Mouse (Mus musculus) stomach, embryonic 15.5 days (tissue): ENCODE results near the gene Adamts16. TPM values are rescaled to one million over a fixed set of nuclear protein-coding genes. Genes with fewer than 3 reads are reported as not detected.

Experiments used
- ATAC-seq: fragments of 200-750 bp; cut with Nextera tagmentation; 2 replicates; pipeline ENCODE4 v1.8.0; 2017; ENCODE audit warnings: low read depth, moderate number of reproducible peaks, moderate TSS enrichment; ENCODE audit not compliant: insufficient read depth, low FRiP score
- H3K27ac ChIP-seq: fragments of 300-500 bp; sonication (generic); 2 replicates; pipeline ENCODE4 v1.5.1; 2015; ENCODE audit warnings: mild to moderate bottlenecking, inconsistent platforms
- H3K27me3 ChIP-seq: fragments of 300-500 bp; sonication (generic); replicated peaks from 2 replicates; pipeline ENCODE4 v1.6.1; 2015; ENCODE audit warnings: inconsistent platforms
- H3K36me3 ChIP-seq: fragments of 300-500 bp; sonication (generic); 2 replicates; pipeline ENCODE4 v1.6.1; 2015; ENCODE audit warnings: inconsistent platforms
- H3K4me1 ChIP-seq: fragments of 300-500 bp; sonication (generic); 2 replicates; pipeline ENCODE4 v1.6.1; 2015; ENCODE audit warnings: inconsistent platforms
- H3K4me2 ChIP-seq: fragments of 300-500 bp; sonication (generic); 2 replicates; pipeline ENCODE4 v1.6.1; 2015; ENCODE audit warnings: mild to moderate bottlenecking, inconsistent platforms
- H3K4me3 ChIP-seq: fragments of 300-500 bp; sonication (generic); replicated peaks from 2 replicates; pipeline ENCODE4 v1.5.1; 2015; ENCODE audit warnings: inconsistent platforms
- H3K9ac ChIP-seq: fragments of 300-500 bp; sonication (generic); 2 replicates; pipeline ENCODE4 v1.6.1; 2015; ENCODE audit warnings: inconsistent platforms
- H3K9me3 ChIP-seq: fragments of 300-500 bp; sonication (generic); 2 replicates; pipeline ENCODE4 v1.6.1; 2016; ENCODE audit warnings: inconsistent platforms
- WGBS: fragments of 180-500 bp; shearing (Covaris S2); methylation state at CpG from one replicate; pipeline ENCODE4 v1.1.7; 2015; 5-methylcytosine and 5-hydroxymethylcytosine counted together
- polyA plus RNA-seq: library from polyadenylated mRNA; unstranded; fragments of >200 nt; fragmentation: Nextera tagmentation; extraction: Ambion mirVana; gene quantifications from 2 replicates; pipeline ENCODE4 v1.2.1, GENCODE M21; 2015

Adamts16 gene
- polyA plus RNA-seq, 1 experiment from 2014 or later, result 2.6 TPM

GRCm38 (mm10) chr13:70689452-70689960, 152.1 kb downstream of the Adamts16 start:
- H3K4me3 ChIP-seq, result no peak overlapping the region
- no peak for ATAC-seq
- H3K27ac ChIP-seq, result no peak overlapping the region
- no peaks in the 10 kb centered on the region for H3K36me3 ChIP-seq
- H3K4me2 ChIP-seq, result no peak overlapping the region
- H3K9ac ChIP-seq, result no peak overlapping the region
- H3K4me1 ChIP-seq, result no peaks in the 10 kb centered on the region
- H3K9me3 ChIP-seq, result no peaks in the 10 kb centered on the region
- H3K27me3 ChIP-seq, result no peaks in the 10 kb centered on the region
- 29% methylated on average over 2 of the region's 2 CpGs for WGBS

DNA sequence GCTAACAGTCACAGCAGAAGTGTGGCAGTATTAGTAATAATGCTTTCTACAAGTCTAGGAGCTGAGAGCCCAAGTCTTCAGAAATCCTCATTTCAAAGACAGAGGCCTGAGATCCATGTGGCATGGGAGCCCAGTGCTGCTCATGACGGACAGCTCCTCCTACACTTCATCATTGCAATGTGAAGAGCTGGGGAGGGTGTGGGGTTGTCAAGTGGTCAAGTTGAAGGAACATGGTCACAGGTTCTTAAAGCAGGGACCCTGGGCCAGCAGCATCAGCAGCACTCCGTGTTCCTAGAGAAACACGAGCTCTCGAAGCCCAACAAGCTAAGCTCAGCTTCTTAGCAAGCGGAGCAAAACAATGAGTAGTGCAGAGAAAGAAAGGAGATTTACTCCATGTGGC, 155.8 kb downstream of the Adamts16 start:
- H3K27ac ChIP-seq, result no peak overlapping the region
- no peak overlapping the region for H3K9ac ChIP-seq
- no peaks in the 10 kb centered on the region for H3K27me3 ChIP-seq
- H3K4me2 ChIP-seq, result no peak overlapping the region
- no peak overlapping the region for H3K4me3 ChIP-seq
- no peaks in the 10 kb centered on the region for H3K9me3 ChIP-seq
- H3K4me1 ChIP-seq, result 0 out of 2 replicates have a peak, but pooled peaks cover 1% of the 10 kb centered on the region
- 75% methylated on average over 5 of the region's 5 CpGs for WGBS
- ATAC-seq, result no peak
- H3K36me3 ChIP-seq, result no peaks in the 10 kb centered on the region

GRCm38 (mm10) chr13:70684976-70685609, 156.5 kb downstream of the Adamts16 start:
- 56% methylated on average over 7 of the region's 7 CpGs for WGBS
- no peak; the same call in 1 of the 2 replicates for ATAC-seq
- Histone ChIP-seq H3K36me3 (no peaks in the 10 kb centered on the region), H3K27ac (no peak overlapping the region), H3K4me3 (no peak overlapping the region), H3K4me1 (0 out of 2 replicates have a peak, but pooled peaks cover 3% of the 10 kb centered on the region), H3K9me3 (no peaks in the 10 kb centered on the region), H3K9ac (no peak overlapping the region), H3K4me2 (no peak overlapping the region), H3K27me3 (no peaks in the 10 kb centered on the region)

DNA sequence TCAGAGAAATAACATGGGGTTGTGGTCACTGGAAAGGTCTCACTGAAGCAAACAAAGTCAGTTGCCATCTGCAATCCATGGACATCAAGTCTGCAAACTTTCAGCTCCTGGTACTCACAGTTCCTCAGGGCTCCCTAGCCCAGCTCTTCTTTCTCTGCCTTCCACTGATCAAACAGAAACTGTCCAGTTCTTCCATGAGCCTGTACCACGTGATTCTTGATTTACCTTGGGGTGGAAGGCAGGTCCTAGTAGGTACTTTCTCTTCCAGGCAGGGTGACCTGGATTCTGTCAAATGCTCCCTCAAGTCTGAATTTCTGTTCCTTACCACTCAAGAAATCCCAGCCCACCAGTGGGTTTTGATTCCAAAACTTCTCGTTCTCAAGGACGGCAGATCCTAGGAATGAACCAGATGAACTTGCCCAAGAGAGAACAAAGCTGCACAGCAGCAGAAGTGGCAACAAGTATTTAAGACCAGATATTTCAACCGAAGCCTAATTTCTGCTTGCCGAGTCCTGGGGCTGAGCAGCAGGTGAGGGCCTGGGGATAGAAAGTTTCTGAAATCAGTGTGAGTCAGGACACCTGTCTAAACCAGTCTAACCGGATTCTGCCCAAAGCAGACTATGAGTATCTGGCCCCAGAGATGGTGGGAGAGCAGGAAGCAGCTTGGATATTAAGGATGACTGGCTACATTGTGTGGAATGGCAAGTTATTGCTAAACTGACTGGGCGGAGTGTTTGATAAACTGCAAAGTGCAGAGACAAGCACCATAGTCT, 160.0 kb downstream of the Adamts16 start:
- H3K4me1 ChIP-seq, result 0 out of 2 replicates have a peak, but pooled peaks cover 3% of the 10 kb centered on the region
- WGBS, result 56% methylated on average over 7 of the region's 7 CpGs
- no peak overlapping the region for H3K9ac ChIP-seq
- ATAC-seq, result peak; percentile 86
- H3K27ac ChIP-seq, result peak overlapping the region; percentile 80
- H3K9me3 ChIP-seq, result no peaks in the 10 kb centered on the region
- no peak overlapping the region for H3K4me3 ChIP-seq
- H3K4me2 ChIP-seq, result 0 out of 2 replicates have a peak overlapping the region, but pooled peaks have one; percentile 13
- H3K36me3 ChIP-seq, result no peaks in the 10 kb centered on the region
- H3K27me3 ChIP-seq, result no peaks in the 10 kb centered on the region

GRCm38 (mm10) chr13:70680316-70680715, 161.3 kb downstream of the Adamts16 start:
- Histone ChIP-seq H3K9me3 (no peaks in the 10 kb centered on the region), H3K4me2 (no peak overlapping the region), H3K9ac (no peak overlapping the region), H3K36me3 (no peaks in the 10 kb centered on the region), H3K4me1 (0 out of 2 replicates have a peak, but pooled peaks cover 3% of the 10 kb centered on the region), H3K4me3 (no peak overlapping the region), H3K27ac (no peak overlapping the region), H3K27me3 (no peaks in the 10 kb centered on the region)
- no peak for ATAC-seq
- WGBS, result 88% methylated on average over 3 of the region's 3 CpGs

Other genes with a start within 250 kb of the Adamts16 start
- 15.8 and 16.6 TPM in 2 replicates for gene Ice1, start 204.2 kb downstream of the Adamts16 start, polyA plus RNA-seq